Mouse (Mus musculus) ovary, postnatal 36 days (tissue): ENCODE measurements around the gene Btbd8.

ENCODE experiments used
- DNase-seq: peaks from one replicate; pipeline ENCODE4 v3.0.0; 2022; ENCODE audit warnings: low spot score, mixed read lengths

Gene Btbd8

DNA sequence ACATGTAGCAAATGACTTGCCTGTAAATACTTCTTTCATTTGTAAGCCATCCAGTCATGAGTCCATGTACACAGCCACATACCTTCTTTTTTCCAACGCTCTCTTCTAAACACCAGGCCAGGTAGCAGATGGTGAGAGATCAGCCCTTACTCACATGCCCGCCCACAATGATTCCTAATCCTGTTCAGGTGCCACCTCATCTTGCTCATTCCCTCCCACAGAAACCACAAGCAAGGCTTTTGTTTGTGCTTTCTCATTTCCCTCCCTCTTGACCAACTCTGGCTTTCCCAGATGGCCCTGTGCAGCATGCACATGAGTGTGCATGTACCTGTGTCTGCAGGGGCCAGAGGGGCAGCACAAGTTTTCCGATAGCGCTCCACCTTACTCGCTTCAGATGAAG, 12.5 kb downstream of the Btbd8 start:
- DNase-seq, result no peak

DNA sequence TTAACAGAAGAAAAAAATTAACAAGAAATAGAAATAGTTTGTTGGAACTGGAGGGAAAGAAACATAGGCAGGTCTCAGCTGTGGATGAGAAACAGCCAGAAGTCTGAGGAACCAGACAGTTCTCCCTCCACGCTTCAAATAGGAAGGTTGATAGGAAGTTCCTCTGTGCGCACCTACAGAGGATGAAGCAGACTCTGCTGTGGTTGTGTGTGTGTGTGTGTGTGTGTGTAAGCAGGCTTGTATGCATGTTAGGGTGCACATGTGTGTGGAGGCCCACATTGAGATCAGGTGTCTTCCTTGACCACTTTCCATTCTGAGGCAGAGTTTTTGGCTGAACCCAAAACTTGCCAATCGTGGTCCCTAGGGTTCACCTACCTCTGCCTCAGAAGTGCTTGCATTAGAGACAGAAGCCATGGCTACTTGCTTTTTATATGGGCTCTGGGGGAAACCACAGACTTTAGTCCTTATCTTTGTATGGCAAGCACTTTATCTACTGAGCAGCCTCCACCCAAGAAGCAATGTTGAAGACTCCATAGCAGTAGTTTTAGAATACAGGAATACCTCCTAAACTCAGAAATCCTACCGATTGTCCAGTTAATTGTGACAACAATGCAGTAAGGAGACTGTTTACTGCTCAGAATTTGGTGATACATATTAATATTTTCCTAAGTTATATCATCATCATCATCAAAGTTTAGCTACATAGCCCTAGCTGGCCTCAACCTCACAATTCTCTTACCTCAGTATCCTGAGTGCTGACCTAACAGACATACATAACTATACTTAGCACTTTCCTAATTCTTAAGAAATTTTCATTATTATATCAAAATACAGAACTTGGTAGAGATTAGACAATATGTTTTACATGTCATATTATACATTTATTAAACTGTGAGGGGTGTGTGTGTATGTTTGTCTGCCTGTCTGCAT, 24.6 kb downstream of the Btbd8 start:
- no peak for DNase-seq

DNA sequence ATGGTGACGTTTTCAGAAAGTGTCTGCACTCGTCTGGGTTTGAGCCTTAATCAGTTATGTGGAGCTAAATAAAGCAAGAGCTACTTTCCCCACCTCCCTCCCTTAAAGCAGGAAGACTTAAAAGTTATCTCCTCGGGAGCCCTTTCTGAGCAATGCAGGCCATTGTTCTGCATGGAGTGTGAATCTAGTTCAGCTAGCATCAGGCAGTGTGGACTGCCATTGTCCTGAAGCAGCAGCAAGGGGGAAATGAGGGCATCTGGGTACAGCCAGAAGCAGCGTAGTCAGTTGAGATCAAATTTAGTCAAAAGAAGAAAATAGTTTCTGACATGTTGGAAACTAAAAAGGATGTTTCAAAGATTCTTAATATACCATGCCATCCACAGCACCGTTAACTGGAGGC, 28.7 kb downstream of the Btbd8 start:
- no peak for DNase-seq

DNA sequence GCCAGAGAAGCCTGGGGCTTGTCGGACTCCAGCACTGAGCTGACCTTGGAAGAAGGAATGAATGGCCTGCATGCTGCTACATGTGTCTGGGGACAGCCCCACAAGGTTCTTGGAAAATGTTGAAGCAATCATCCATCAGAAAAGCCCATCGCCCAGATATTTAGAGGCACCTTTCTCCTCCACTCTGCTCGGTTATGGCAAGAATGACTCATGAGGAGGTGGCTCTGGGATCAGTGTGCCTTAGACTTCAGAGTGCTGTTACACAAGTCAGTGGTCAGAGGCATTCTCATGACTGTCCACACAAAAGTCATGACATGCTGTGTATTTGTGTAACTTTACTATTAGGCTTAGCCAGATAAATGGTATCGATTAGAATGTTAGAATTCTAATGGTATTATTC, 29.3 kb downstream of the Btbd8 start:
- no peak for DNase-seq

DNA sequence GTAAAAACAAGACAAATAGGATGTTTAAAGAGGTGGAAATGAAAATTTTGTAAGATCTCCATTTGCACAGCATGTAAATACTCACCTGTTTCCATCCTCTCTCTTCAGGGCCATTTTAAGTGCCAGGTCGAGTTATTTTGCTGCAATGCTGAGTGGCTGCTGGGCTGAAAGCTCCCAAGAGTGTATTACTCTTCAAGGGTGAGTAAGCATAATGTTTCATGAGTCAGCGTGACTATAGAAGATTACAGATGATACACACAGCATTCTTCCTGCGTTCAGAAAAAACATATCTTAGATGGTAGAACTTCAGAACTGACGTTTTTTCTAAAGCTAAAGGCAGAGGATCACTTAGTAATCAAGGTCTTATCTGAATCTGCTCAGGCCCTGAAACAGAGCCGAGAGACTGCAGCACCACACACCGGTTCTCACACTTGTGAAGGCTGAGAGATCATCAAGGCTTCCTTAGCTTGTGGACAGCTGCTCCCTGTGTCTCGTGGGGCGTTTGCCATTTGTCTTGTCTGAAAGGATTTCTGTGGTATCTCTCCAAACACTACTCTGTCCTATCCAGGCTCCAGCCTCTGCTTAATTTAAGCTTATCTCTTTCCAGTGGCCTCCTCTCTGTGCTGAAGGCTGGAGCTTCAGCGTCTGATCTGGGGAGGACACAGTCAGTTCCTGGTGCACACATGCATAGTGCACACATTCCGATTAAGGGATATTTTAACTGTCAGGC, 33.0 kb downstream of the Btbd8 start:
- no peak for DNase-seq

DNA sequence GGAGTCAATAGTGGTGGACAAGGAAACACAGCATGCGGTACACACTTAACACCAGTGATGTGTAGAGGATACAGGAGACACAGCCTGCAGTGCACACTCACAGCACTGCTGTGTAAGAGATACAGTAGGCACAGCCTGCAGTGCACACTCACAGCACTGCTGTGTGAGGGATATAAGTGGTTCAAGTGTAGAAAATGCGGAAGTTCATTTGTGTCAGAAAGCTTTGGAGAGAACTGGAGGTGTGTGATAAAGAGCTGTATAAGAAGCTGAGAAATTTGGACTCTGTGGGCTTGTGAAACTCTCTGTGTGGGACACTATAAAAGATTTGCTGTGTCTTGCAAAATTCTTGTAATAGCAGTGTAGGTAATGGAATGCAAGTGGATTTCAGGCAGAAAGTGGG, 42.4 kb downstream of the Btbd8 start:
- no peak for DNase-seq

DNA sequence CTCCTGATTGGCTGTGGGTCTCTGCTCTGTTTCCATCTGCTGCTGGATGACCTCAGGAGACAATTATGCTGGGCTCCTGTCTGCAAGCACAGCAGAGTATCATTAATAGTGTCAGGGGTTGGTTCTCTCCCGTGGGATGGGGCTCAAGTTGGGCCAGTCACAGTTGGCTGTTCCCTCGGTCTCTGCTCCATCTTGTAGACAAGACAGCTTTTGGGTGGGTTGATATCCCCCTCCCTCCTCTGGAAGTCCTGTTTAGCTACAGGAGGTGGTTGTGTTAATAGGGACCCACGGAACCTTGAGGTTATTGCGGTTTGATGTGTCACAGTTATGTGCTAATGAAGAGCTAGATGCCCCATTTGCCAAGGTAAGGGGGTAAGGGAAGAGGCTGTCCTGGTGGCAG, 51.2 kb downstream of the Btbd8 start:
- no peak for DNase-seq

DNA sequence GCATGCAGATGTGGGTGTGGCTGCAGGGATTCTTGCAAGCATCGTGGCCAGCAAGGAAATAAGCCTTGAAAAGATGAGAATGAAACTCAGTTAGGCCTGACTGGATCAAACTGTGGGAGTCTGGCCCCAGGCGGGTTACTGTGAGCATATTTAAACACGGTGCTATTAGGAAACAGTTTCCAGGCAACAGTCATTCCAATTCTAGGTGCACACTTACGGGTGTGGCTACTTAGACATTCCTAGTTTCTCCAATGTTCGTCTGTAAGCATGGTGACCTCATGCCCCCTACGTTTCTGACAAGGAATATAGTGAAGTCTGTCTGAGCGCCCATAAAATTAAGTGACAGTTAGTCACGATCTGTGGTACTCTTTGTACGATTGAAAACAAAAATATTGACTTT, 53.2 kb downstream of the Btbd8 start:
- DNase-seq, result no peak

DNA sequence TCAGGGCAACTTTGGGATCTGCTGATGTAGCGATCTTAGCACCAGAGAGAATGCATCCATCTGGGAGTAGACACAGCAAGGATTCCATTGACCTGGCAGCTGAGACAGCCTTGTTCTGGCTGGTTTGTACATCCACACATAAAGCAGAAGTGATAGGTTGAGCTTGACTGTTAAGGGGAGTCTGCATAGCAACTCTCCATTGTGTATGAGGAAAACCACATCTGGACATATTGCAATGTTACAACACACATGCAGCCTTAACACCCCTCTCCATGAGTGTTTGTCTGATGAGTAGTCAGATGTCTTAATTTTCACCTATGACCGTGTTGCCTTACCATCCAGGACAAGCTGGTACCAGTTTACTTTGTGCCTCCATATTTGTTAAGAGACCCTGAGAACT, 54.7 kb downstream of the Btbd8 start:
- no peak for DNase-seq

DNA sequence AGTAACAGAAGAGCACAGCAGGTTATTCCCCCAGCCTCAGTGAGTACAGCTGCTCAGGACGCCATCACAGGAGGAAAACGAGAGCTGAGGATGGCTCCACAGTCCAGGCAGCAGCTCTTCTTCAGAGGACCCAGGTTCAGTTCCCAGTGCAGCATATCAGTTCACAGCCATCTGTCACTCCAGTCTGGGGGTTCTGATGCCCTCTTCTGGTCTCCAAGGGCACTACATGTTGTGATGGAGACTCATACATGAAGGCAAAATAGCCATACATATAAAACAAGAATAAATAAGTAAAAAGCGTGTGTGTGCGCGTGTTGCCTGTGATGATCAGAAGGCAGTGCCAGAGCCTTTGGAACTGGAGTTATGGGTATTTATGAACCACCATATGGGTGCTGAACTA, 57.0 kb downstream of the Btbd8 start:
- DNase-seq, result no peak

DNA sequence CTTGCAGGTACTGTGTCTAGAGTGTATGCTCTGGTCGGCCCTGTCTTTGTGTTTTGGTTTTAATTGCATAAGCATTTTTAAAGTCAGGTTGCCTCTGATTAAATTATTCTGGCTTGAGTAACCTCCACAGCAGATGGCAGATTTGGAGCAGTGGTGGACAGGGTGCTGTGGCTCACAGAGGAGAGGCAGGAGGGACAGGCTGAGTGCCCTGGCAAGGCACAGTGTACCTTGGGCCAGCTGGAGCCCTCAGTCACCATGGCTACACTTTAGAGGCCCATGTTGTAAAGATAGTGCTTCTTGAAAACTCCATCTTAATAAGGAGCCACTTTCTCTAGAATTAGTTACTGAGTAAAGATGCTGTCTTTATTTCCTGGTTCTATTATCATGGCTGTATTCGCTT, 58.2 kb downstream of the Btbd8 start:
- DNase-seq, result no peak

DNA sequence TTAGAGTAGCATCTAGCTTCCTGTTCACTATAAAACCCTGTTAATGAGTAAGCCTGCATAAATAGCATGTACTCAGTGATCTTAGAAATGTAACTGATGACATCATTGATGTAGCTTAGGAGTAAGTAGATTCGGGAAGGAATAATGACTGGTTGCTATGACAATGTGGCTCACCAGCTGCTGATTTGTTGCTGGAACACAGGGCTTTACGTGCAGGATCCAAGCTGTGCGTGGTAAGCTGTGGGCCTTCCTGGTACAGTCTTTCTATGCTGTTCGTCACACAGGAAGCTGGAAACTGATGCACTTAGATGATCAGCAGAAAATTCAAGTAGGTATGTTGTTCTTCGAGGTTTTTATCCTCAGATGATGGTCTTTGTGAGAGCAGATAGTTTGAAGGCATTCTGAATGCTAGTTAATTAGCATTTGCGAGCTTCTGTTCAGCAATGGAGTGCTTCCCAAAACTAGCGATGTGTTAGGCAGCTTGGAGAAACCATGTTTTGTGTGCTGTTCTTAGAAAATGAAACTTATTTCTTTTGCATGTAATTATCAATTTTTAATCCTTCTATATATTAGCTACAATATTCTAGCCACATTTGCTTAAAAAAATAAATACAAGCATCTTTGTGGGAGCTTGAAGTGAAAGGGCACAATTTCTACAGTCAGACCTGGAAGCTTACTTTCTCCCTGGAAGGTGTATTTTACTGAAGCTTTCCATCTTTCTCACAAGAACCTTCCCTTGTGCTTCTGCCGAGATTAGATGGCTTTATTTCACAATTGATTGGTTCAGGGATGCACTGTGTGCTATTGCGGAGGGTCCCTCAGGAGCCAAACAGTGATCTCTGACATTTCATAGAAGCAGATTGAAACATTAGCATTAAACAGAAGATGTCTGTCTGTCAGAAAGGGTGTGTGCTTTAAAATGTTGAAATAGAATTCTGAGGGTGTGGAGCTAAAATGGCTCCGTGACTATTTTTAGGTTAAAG, 60.0 kb downstream of the Btbd8 start:
- no peak for DNase-seq

DNA sequence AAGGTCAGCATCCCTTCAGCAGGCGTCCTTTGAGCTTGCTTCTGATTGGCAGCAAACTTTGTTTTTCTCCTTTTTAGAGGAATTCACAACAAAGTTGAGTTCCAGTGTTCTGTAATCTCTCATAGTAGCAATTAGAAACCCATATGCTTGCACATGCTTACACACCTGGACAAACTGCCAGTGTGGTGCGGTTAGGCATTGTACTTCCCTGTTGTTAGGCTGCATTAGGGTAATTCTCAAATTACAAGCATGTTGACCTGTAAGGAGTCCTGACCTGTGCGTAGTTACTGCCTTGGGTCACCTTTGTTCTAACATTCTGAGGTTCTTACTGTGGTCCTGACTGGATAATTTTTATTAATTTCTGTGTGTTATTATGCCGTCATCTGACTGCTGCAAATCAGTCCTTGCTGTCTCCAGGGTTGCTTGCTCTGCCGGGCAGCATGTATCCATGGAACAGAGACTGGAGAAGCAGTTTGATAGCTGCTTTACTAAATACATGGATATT, 61.1 kb downstream of the Btbd8 start:
- DNase-seq, result no peak

DNA sequence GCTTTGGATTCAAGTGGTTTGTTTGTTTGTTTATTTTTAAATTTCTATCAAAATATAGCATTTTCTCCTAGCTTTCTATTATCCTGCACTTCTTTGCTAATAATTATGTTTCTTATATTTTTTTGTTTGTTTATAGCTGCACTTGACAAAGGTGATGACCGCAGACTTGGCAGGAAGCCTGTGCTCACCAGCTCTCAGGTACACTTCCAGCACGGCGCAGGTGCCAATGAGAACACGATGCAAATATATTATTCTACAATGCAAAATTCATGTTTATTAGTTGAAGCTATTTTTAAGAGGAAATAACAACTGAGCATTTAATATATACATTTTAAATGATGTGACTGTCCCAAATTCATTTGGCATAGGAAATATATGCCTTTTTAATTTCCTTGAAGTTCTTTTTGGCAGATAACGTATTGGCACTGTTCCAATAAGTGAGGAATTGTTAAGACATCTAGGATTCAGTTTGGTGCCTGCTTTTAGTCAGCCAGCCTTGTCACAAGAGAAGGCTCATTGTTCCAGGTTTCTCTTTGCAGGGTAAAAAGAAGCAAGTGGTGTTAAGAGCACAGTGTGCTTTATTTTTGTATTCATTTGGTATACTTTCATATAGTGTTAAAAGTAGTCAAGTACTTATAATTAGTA, 62.2 kb downstream of the Btbd8 start:
- DNase-seq, result no peak

DNA sequence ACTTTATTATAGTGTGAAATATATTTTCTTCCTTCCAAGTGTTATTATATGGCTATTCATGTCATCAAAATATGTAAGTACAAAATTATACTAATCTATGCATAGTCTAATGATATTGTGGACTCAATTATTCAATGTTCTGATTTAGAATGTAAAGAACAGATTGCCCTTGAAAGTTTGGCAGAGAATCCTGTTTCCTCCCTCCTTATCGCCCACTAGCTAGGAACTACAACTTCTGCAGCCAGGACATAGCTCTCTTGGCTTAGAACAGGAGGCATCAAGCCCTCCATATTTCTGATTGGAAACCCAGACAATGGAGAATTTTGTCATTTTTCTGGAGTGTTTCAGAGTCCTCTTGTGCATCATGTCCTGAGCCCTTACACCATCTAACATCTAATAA, 62.9 kb downstream of the Btbd8 start:
- no peak for DNase-seq

DNA sequence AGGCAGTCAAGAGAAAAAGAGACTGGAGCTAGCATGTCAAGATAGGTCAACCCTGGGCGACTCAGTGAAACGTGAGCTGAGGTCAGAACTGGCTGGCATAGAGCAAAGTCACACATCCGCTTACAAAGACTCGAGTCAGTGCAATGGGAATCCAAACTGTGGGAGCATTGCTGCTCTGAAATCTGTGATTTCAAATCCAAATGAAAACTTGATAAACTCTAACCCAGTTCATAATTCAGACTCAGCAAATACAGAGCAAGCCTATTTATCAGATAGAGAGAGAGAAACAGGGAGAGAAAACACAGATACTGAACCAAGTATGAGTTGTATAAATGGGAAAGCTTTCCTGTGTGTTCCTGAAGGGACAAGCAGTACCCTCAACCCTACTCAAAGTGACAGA, 69.5 kb downstream of the Btbd8 start, which contains the start of gene Gm42669:
Gene Gm42669 (plus strand): TSS at position 301 of the 400 bp plus-strand sequence.
- no peak for DNase-seq

DNA sequence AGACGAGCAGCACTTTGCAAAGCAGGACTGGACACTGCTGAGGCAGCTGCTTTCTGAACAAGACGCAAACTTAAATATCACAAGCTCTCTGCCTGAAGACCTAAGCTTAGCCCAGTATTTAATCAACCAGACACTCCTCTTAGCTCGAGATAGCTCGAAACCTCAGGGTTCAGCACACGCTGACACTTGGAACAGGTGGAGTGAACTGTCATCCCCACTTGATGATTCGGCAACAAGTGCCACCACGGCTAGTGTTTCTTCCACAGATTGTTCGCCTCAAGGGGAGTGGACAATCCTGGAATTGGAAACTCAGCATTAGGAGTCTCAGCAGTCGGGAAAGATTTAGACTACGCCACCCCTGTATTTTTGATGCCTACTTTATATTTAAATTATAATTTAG, 72.7 kb downstream of the Btbd8 start:
- no peak for DNase-seq

DNA sequence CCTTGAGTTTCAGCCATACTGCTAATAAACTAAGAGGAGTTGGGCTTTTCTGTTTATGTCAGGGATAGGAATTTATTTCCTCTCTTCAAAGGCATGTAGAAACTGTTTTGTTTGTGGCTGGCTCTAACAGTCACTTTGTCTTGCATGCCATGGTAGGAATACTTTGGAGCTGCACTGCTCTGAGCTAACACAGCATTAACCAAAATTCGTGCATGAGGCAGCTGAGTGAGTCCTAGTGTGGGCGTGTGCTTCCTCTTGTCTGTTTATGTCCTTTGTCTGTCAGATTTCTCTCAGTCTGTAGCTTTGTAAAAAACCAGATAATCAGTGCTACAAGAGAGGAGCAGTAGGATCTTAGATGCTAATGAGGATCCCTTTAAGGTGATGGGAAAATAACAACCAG, 73.5 kb downstream of the Btbd8 start:
- no peak for DNase-seq

DNA sequence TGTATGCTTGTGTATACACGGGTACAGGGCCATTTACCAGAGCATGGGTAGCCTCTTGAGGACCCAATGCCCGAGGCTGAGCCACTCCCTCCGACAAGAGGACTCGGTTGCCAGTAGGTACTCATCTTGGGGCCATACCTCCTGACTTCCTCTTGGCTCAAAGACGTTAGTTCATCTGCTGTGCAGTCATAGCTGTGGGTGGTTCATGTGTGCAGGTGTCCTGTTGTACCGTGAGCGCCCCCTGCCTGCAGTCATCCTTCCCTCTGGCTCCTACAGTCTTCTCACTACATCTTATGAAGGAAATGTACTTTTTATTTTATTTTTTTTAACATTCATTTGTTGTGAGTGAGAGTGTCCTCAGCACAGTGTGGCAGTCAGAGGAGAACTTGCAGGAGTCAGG, 75.8 kb downstream of the Btbd8 start:
- DNase-seq, result peak; percentile 47

DNA sequence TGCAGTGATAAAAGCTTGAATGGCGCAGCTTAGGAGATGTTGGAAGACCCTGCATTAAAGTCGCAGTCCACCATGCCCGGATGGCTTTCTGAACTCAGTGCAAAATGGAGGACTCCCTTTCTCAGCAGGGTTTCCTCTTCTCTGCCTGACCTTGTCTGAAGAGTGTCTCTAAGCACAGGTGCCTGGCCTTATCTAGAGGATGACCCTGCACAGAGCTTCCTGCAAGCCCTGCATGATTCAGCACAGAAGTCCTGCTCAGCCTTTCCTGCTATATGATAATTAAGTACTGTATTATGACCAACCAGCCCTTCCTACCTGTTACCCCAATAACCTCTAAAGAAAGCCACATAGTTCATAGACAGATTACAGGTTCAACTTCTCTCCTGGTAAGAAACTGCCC, 77.7 kb downstream of the Btbd8 start:
- no peak for DNase-seq

DNA sequence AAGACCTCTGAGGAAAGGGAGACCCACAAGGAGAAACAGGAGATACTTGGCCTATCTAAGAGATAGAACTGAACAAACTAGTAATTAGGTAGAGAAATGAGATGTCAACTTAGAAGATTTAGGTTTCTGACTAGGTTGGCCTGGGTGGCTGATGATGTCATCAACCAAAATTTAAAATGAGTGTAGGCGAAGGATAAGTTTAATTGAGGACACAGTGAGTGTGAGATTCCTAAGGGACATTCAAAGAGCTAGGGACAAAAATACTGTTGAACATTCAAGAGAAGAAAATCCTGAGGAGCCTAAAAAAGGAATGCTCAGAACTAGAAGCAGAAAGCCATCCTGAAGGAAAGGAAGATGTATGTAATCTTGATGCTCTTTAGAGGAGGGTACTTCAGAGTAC, 78.3 kb downstream of the Btbd8 start:
- DNase-seq, result no peak

DNA sequence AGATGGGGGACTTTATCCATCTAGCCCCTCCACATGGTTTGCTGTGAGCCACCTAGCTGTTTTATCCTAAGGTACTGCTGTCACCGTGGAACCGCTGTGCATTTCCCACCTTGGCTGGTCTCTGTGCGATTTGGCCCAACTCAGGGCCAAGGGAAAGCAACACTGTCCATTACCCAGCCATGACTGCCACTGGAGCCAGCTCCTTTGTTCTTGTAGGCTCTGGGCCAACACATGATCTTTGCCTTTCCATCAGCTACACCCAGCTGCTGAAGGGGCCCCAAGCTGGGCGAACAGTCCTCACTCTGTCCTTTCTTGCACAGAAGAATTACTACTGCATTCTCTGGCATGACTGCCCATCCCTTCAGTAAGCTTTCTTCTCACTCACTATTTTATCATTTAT, 80.8 kb downstream of the Btbd8 start:
- no peak for DNase-seq
